Mouse (Mus musculus): ENCODE data around the gene Ube2e1. TPM values are rescaled to one million over a fixed set of nuclear protein-coding genes. Genes with fewer than 3 reads are reported as not detected.
A peak's percentile ranks its signal among the peaks of the same experiment; 100 is the strongest.
"Not testable (repeated sequence)": the region's sequence is repeated elsewhere in the genome, so short reads cannot be mapped to it uniquely, and the experiment has no call there.

The Ube2e1 gene
- polyA plus RNA-seq, 1 experiment from 2014 or later = 57.6 TPM

DNA sequence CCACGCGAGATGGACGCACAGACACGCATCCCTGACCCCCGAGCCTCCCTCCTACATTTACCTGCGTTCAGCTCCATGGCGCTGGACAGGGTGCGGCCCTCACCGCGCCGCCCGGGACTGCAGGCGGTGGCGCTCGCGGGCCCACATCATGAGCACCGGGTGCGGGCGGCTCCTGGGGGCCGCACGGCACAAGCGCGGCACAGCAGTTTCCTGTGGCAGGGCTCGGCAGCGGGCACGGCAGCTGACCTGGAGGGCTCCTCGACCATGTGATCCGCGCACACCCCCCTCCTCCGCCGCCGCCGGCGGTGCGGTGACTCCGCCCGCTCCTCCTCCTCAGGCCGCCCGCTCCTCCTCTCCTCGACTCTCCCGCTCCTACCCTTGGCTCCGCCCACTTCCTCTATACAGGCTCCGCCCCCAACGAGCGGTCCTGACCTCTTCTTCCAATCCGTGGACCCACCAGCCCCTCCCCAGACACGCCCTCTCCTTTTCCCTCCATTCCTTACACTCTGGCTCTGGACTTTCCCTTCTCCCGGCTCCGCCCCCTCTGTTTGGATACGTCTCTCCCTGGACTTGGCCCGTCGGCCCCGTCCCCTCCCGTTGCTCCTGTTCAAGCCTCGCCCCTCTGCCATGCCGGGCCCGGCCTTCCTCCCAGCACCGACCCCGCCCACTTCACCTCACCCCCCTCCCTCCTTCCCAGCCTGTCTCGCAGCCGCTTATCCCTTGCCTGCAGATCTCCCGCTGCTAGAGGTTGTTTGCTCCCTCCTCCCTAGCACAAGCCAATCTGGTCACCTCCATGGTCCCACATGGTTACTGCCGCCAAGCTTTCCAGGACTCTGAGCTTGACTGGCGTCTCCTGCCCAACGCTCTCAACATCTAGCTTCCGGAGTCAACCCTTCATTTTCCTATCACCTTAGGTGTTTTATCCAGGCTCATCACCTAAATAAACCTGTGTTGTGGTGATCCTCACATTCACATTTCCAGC lies 92.6 kb downstream of the Ube2e1 start, which contains the start of gene Nr1d2:
Nr1d2 (minus strand) TSS at position 378 of the 982 bp plus-strand sequence.
- peak; percentile 87 for ATAC-seq (ENCODE audit: extremely low read depth, insufficient number of reproducible peaks, low FRiP score, low TSS enrichment)
- Histone ChIP-seq H3K27me3 (replicated peaks) (no peaks in the 10 kb centered on the region), H3K9ac (peak within 1 kb of the TSS; percentile 88), H3K9me3 (no peaks in the 10 kb centered on the region), H3K36me3 (no peaks in the 10 kb centered on the region), H3K4me1 (peaks cover 30% of the 10 kb centered on the region), H3K27ac (replicated peaks) (peak within 1 kb of the TSS; percentile 94), H3K4me2 (peak within 1 kb of the TSS; percentile 78), H3K4me3 (peak within 1 kb of the TSS; percentile 92)
- WGBS = under 1% methylated on average over 66 of the region's 66 CpGs

DNA sequence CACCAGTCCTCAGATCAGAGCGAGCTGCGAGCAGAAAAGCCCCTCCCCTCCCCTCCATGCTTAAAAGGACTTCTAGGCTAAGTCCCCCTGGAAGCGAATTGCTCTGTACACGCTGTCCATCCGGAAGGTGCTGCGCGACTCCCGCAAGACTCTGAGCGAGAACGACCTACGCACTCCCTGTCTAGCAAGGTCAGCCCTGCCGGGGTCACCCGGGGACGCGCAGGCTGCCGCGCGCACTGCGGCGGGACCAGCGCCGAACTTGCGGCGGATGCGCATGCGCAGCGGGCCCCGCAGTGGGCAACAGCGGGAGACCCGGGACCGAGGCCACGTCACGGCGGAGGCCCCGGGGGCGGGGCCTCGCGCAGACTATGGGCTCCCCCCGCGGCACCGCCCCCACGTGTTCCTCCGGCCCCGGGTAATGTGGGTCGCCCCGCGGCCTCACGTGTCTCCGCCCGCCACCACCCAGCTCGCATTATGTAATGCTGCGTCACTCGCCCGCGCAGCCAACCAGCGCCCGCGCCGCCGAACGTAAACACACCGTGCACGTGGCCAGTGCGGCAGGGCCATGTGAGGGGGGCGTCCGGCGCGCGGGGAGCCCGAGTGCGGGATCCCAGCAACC lies 93.4 kb downstream of the Ube2e1 start:
- Histone ChIP-seq H3K9me3 (no peaks in the 10 kb centered on the region), H3K4me3 (peak overlapping the region; percentile 92), H3K27me3 (replicated peaks) (no peaks in the 10 kb centered on the region), H3K9ac (peak overlapping the region; percentile 88), H3K36me3 (no peaks in the 10 kb centered on the region), H3K4me1 (peaks cover 38% of the 10 kb centered on the region), H3K4me2 (peak overlapping the region; percentile 78), H3K27ac (replicated peaks) (peak overlapping the region; percentile 94)
- WGBS = under 1% methylated on average over 70 of the region's 71 CpGs
- peak; percentile 87 for ATAC-seq (ENCODE audit: extremely low read depth, insufficient number of reproducible peaks, low FRiP score, low TSS enrichment)

DNA sequence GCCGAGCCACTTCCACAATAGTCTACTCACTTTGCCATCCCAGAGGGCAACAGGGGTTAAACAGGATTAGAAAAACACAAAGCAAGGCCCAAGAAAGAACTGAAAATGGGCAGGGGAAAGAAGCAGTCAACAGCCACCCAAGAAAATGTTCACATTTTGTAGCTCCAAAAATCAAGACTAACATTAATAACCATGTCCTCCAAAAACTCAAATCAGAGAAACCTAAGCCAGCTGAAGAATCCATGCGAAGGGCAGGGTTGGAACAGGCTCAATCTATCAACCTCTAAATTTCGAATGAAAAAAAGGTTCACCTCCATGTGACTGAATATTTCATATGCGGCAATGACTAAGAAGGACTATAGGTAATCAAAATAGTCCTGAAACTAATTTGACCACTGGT lies 94.3 kb downstream of the Ube2e1 start:
- no peak for ATAC-seq (ENCODE audit: extremely low read depth, insufficient number of reproducible peaks, low FRiP score, low TSS enrichment)
- WGBS = 75% methylated on average over 4 of the region's 4 CpGs
- Histone ChIP-seq H3K4me1 (peaks cover 44% of the 10 kb centered on the region), H3K9ac (peak overlapping the region; percentile 88; the same call in 1 of the 2 replicates), H3K4me2 (peak overlapping the region; percentile 78), H3K27me3 (replicated peaks) (no peaks in the 10 kb centered on the region), H3K27ac (replicated peaks) (peak overlapping the region; percentile 94), H3K4me3 (peak overlapping the region; percentile 92), H3K36me3 (no peaks in the 10 kb centered on the region), H3K9me3 (no peaks in the 10 kb centered on the region)

DNA sequence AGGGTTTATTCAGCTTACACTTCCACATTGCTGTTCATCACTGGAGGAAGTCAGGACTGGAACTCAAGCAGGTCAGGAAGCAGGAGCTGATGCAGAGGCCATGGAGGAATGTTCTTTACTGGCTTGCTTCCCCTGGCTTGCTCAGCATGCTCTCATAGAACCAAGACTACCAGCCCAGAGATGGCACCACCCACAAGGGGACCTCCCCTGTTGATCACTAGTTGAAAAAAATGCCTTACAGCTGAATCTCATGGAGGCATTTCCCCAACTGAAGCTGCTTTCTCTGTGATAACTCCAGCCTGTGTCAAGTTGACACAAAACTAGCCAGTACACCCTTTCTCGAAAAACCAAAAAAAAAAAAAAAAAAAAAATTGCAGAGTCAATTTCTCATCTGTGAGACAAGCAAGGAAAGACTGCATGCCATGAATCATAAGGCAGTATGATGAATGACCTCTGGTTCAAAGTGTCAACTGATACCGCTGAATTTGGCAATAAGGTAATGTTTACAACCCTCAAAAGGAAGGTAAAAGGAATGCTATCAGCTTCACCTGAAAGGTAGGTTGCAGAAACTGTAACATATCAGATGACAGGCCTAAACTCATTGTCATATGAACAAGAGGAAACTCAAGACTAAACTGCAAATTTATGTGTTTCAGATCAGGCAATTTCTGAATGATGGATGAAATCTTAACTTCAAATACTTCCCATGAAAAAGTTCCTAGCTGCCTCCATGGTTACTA lies 95.0 kb downstream of the Ube2e1 start:
- peaks cover 44% of the 10 kb centered on the region for H3K4me1 ChIP-seq
- H3K4me3 ChIP-seq; H3K27ac ChIP-seq (replicated peaks); H3K9me3 ChIP-seq; ATAC-seq (ENCODE audit: extremely low read depth, insufficient number of reproducible peaks, low FRiP score, low TSS enrichment); H3K9ac ChIP-seq; H3K27me3 ChIP-seq (replicated peaks); H3K4me2 ChIP-seq; H3K36me3 ChIP-seq: not testable (repeated sequence)
- WGBS = 78% methylated on average over 2 of the region's 2 CpGs

DNA sequence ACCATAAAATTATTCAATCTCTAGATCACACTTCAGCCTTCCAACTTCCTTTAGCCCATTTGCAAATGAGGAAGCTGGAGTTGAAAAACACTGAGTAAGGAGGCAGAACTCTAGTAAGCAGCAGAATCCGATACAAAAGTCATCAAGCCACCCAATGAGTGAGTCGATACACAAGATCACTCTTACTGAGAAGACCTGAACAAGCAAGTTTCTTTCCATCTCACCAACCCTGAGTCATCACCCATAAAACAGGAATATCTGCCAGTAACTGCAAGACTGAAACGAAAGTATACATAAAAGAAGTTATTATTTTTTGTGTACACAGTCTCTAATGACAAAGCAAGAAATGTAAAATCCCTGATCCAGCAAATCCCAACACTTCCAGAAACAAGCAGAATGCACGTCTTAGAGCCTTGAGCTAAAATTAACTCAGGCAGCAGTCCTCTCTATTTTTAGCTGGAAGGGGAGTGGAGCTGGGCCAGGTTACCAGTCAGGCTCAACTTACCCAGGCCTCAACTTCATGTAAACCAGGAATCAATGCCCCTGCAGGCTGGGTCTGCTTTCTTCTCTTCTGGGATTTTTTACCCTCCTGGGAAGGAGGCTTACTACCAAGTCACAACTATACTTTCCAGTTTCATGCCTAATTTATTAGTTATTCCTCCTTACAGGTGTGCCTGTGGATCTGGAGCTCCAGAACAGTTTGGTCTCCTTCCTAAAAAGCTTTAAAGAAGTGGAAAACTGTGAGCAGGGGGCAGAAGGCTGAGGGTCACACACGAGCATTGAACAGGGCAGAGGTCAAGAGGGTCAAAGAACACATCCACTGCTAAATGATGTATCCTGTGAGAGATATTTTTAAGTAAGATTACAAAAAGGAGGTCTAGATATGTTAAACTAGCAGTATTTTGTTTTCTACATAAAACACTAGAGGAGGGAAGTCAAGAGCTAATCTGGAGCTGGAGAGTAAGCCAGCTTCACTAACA lies 97.4 kb downstream of the Ube2e1 start:
- H3K4me3 ChIP-seq = peak overlapping the region; percentile 8; the same call in 1 of the 2 replicates
- H3K27ac ChIP-seq (replicated peaks) = peak overlapping the region; percentile 91
- no peaks in the 10 kb centered on the region for H3K27me3 ChIP-seq (replicated peaks)
- peak overlapping the region; percentile 61 for H3K4me2 ChIP-seq
- peaks cover 38% of the 10 kb centered on the region for H3K4me1 ChIP-seq
- WGBS = 38% methylated on average over 5 of the region's 5 CpGs
- ATAC-seq (ENCODE audit: extremely low read depth, insufficient number of reproducible peaks, low FRiP score, low TSS enrichment) = no peak
- H3K36me3 ChIP-seq = no peaks in the 10 kb centered on the region
- peak overlapping the region; percentile 67 for H3K9ac ChIP-seq
- no peaks in the 10 kb centered on the region for H3K9me3 ChIP-seq

DNA sequence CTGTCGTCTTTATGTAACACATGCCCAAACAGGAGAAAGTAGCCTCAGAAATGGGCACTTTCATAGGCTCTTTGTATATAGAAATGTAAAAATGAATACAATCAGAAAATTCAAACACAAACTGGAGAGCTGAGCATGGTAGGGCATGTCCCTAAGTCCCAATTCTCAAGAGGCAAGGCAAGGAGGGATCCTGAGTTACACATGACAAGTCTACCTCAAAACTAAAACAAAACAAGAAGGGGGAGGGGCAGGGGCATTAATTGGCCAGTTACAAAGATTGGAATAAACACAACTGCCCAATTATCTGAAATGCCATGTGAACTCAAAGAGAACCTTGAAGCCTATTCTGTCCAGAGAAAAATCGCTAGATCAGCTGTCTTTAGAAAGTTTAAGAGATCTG lies 98.6 kb downstream of the Ube2e1 start:
- Histone ChIP-seq H3K9ac (no peak overlapping the region), H3K27ac (replicated peaks) (peak overlapping the region; percentile 91)

More for the DNA sequence above, 98.6 kb downstream of the Ube2e1 start:
- WGBS = 73% methylated on average over 2 of the region's 2 CpGs
- Histone ChIP-seq H3K27me3 (replicated peaks) (no peaks in the 10 kb centered on the region), H3K4me1 (peaks cover 38% of the 10 kb centered on the region), H3K9me3 (no peaks in the 10 kb centered on the region), H3K4me2 (peak overlapping the region; percentile 61), H3K4me3 (no peak overlapping the region), H3K36me3 (no peaks in the 10 kb centered on the region)
- no peak for ATAC-seq (ENCODE audit: extremely low read depth, insufficient number of reproducible peaks, low FRiP score, low TSS enrichment)

Other genes starting within 250 kb of the Ube2e1 start
- gene Nr1d2, start 92.7 kb downstream of the Ube2e1 start, polyA plus RNA-seq (2015; fragmentation: Nextera tagmentation; extraction: Ambion mirVana) = 10.0 and 10.9 TPM in 2 replicates
- gene Nkiras1, start 60.7 kb downstream of the Ube2e1 start, polyA plus RNA-seq (2015; fragmentation: Nextera tagmentation; extraction: Ambion mirVana) = 17.1 and 20.5 TPM in 2 replicates
- 267 and 295 TPM in 2 replicates for gene Rpl15, start 60.5 kb downstream of the Ube2e1 start, polyA plus RNA-seq (2015; fragmentation: Nextera tagmentation; extraction: Ambion mirVana)

Measured in heart, embryonic 13.5 days (tissue).